Mouse (Mus musculus) hindbrain, embryonic 12.5 days (tissue): Measurements from ENCODE around the gene Slc28a1. TPM values are rescaled to one million over a fixed set of nuclear protein-coding genes. Genes with fewer than 3 reads are reported as not detected.
"Not testable (repeated sequence)": the region's sequence is repeated elsewhere in the genome, so short reads cannot be mapped to it uniquely, and the experiment has no call there.

Experiments
- ATAC-seq: fragments of 200-750 bp; cut with Nextera tagmentation; 2 replicates; pipeline ENCODE4 v1.8.0; 2017; ENCODE audit warnings: moderate TSS enrichment; ENCODE audit not compliant: low FRiP score
- H3K27ac ChIP-seq: fragments of 300-500 bp; sonication (generic); 2 replicates; pipeline ENCODE4 v1.5.1; 2016; ENCODE audit warnings: mild to moderate bottlenecking
- H3K27me3 ChIP-seq: fragments of 300-500 bp; sonication (generic); 2 replicates; pipeline ENCODE4 v1.6.1; 2016; ENCODE audit warnings: mild to moderate bottlenecking
- H3K36me3 ChIP-seq: fragments of 300-500 bp; sonication (generic); 2 replicates; pipeline ENCODE4 v1.6.1; 2016; ENCODE audit warnings: mild to moderate bottlenecking
- H3K4me1 ChIP-seq: fragments of 300-500 bp; sonication (generic); 2 replicates; pipeline ENCODE4 v1.6.1; 2016
- H3K4me2 ChIP-seq: fragments of 300-500 bp; sonication (generic); replicated peaks from 2 replicates; pipeline ENCODE4 v1.6.1; 2016; ENCODE audit warnings: mild to moderate bottlenecking
- H3K4me3 ChIP-seq: fragments of 300-500 bp; sonication (generic); 2 replicates; pipeline ENCODE4 v1.5.1; 2016; ENCODE audit warnings: mild to moderate bottlenecking
- H3K9ac ChIP-seq: fragments of 300-500 bp; sonication (generic); 2 replicates; pipeline ENCODE4 v1.6.1; 2016; ENCODE audit warnings: mild to moderate bottlenecking, moderate library complexity
- H3K9me3 ChIP-seq: fragments of 300-500 bp; sonication (generic); replicated peaks from 2 replicates; pipeline ENCODE4 v1.6.1; 2016; ENCODE audit warnings: mild to moderate bottlenecking
- WGBS: fragments of 180-500 bp; shearing (Covaris S2); methylation state at CpG from one replicate; pipeline ENCODE4 v1.1.7; 2016; 5-methylcytosine and 5-hydroxymethylcytosine counted together
- polyA plus RNA-seq: library from polyadenylated mRNA; unstranded; fragments of >200 nt; fragmentation: Nextera tagmentation; extraction: Ambion mirVana; gene quantifications from 2 replicates; pipeline ENCODE4 v1.2.1, GENCODE M21; 2016

The Slc28a1 gene
- polyA plus RNA-seq, 1 experiment from 2014 or later, result not detected

- no peak for ATAC-seq
- Histone ChIP-seq H3K4me2 (no peak overlapping the region), H3K4me1 (no peaks in the 10 kb centered on the region), H3K36me3 (no peaks in the 10 kb centered on the region), H3K9me3 (0 out of 2 replicates have a peak, but pooled peaks cover 6% of the 10 kb centered on the region), H3K27ac (no peak overlapping the region), H3K9ac (no peak overlapping the region), H3K27me3 (no peaks in the 10 kb centered on the region), H3K4me3 (no peak overlapping the region)
- WGBS, result 91% methylated on average over 11 of the region's 11 CpGs
Observed at GRCm38 (mm10) chr7:81149759-81150158, 35.2 kb downstream of the Slc28a1 start.

- Histone ChIP-seq H3K36me3 (no peaks in the 10 kb centered on the region), H3K27ac (no peak overlapping the region), H3K4me3 (no peak overlapping the region), H3K9me3 (0 out of 2 replicates have a peak, but pooled peaks cover 6% of the 10 kb centered on the region), H3K4me1 (no peaks in the 10 kb centered on the region), H3K4me2 (no peak overlapping the region), H3K9ac (no peak overlapping the region), H3K27me3 (no peaks in the 10 kb centered on the region)
- 93% methylated on average over 8 of the region's 8 CpGs for WGBS
- ATAC-seq, result no peak
Observed at GRCm38 (mm10) chr7:81151216-81151615, 36.6 kb downstream of the Slc28a1 start.

- 96% methylated on average over 10 of the region's 10 CpGs for WGBS
- no peak for ATAC-seq
Observed at GRCm38 (mm10) chr7:81152306-81152705, 37.7 kb downstream of the Slc28a1 start.

GRCm38 (mm10) chr7:81152826-81153225 is 38.2 kb downstream of the Slc28a1 start:
- no peak overlapping the region for H3K27ac ChIP-seq
- H3K36me3 ChIP-seq, result no peaks in the 10 kb centered on the region
- no peaks in the 10 kb centered on the region for H3K27me3 ChIP-seq
- 80% methylated on average over 7 of the region's 7 CpGs for WGBS
- H3K9ac ChIP-seq, result no peak overlapping the region
- no peak for ATAC-seq
- H3K4me1 ChIP-seq, result no peaks in the 10 kb centered on the region
- no peak overlapping the region for H3K4me3 ChIP-seq
- H3K4me2 ChIP-seq, result no peak overlapping the region
- H3K9me3 ChIP-seq, result 0 out of 2 replicates have a peak, but pooled peaks cover 6% of the 10 kb centered on the region

More at GRCm38 (mm10) chr7:81152306-81152705, 37.7 kb downstream of the Slc28a1 start:
- no peak overlapping the region for H3K4me2 ChIP-seq
- H3K27me3 ChIP-seq, result no peaks in the 10 kb centered on the region
- H3K27ac ChIP-seq, result no peak overlapping the region
- H3K9ac ChIP-seq, result no peak overlapping the region
- H3K4me3 ChIP-seq, result no peak overlapping the region
- no peaks in the 10 kb centered on the region for H3K4me1 ChIP-seq
- H3K36me3 ChIP-seq, result no peaks in the 10 kb centered on the region
- H3K9me3 ChIP-seq, result 0 out of 2 replicates have a peak, but pooled peaks cover 6% of the 10 kb centered on the region

GRCm38 (mm10) chr7:81153327-81153726 is 38.7 kb downstream of the Slc28a1 start:
- Histone ChIP-seq H3K4me3 (no peak overlapping the region), H3K9me3 (0 out of 2 replicates have a peak, but pooled peaks cover 6% of the 10 kb centered on the region), H3K36me3 (no peaks in the 10 kb centered on the region), H3K27ac (no peak overlapping the region), H3K27me3 (no peaks in the 10 kb centered on the region), H3K4me1 (no peaks in the 10 kb centered on the region), H3K4me2 (no peak overlapping the region), H3K9ac (no peak overlapping the region)
- no peak for ATAC-seq
- 84% methylated on average over 6 of the region's 6 CpGs for WGBS

GRCm38 (mm10) chr7:81154244-81154643 is 39.6 kb downstream of the Slc28a1 start:
- not testable (repeated sequence) for H3K4me3 ChIP-seq, H3K4me2 ChIP-seq, H3K9me3 ChIP-seq, H3K9ac ChIP-seq, H3K27me3 ChIP-seq, H3K4me1 ChIP-seq, H3K27ac ChIP-seq, ATAC-seq, H3K36me3 ChIP-seq

- Histone ChIP-seq H3K4me2 (no peak overlapping the region), H3K27me3 (no peaks in the 10 kb centered on the region), H3K9me3 (0 out of 2 replicates have a peak, but pooled peaks cover 6% of the 10 kb centered on the region), H3K36me3 (no peaks in the 10 kb centered on the region), H3K4me3 (no peak overlapping the region), H3K9ac (no peak overlapping the region), H3K27ac (no peak overlapping the region), H3K4me1 (no peaks in the 10 kb centered on the region)
- 0 out of 2 replicates have a peak, but pooled peaks have one; percentile 46 for ATAC-seq
- WGBS, result 6% methylated on average over 3 of the region's 3 CpGs
Observed at GRCm38 (mm10) chr7:81154960-81155359, 40.4 kb downstream of the Slc28a1 start.

GRCm38 (mm10) chr7:81158933-81159332 is 44.3 kb downstream of the Slc28a1 start:
- ATAC-seq, result no peak
- H3K4me2 ChIP-seq, result no peak overlapping the region
- no peak overlapping the region for H3K9ac ChIP-seq
- WGBS, result 81% methylated on average over 7 of the region's 7 CpGs
- no peaks in the 10 kb centered on the region for H3K36me3 ChIP-seq
- no peak overlapping the region for H3K27ac ChIP-seq
- H3K9me3 ChIP-seq, result no peaks in the 10 kb centered on the region
- H3K4me1 ChIP-seq, result no peaks in the 10 kb centered on the region
- no peak overlapping the region for H3K4me3 ChIP-seq
- no peaks in the 10 kb centered on the region for H3K27me3 ChIP-seq

GRCm38 (mm10) chr7:81161666-81162065 is 47.1 kb downstream of the Slc28a1 start:
- H3K4me2 ChIP-seq, result no peak overlapping the region
- no peak overlapping the region for H3K27ac ChIP-seq
- no peaks in the 10 kb centered on the region for H3K4me1 ChIP-seq
- WGBS, result 70% methylated on average over 9 of the region's 9 CpGs
- H3K27me3 ChIP-seq, result no peaks in the 10 kb centered on the region
- no peaks in the 10 kb centered on the region for H3K36me3 ChIP-seq
- no peak for ATAC-seq
- no peak overlapping the region for H3K4me3 ChIP-seq
- no peak overlapping the region for H3K9ac ChIP-seq
- H3K9me3 ChIP-seq, result no peaks in the 10 kb centered on the region

GRCm38 (mm10) chr7:81162345-81162744 is 47.7 kb downstream of the Slc28a1 start:
- ATAC-seq, result no peak
- H3K9ac ChIP-seq, result no peak overlapping the region
- WGBS, result 37% methylated on average over 4 of the region's 4 CpGs
- no peak overlapping the region for H3K27ac ChIP-seq
- H3K4me1 ChIP-seq, result no peaks in the 10 kb centered on the region
- H3K9me3 ChIP-seq, result no peaks in the 10 kb centered on the region
- no peak overlapping the region for H3K4me3 ChIP-seq
- H3K36me3 ChIP-seq, result no peaks in the 10 kb centered on the region
- H3K4me2 ChIP-seq, result no peak overlapping the region
- no peaks in the 10 kb centered on the region for H3K27me3 ChIP-seq

- Histone ChIP-seq H3K27ac (no peak overlapping the region), H3K9me3 (no peaks in the 10 kb centered on the region), H3K4me1 (no peaks in the 10 kb centered on the region), H3K9ac (no peak overlapping the region), H3K36me3 (no peaks in the 10 kb centered on the region), H3K27me3 (no peaks in the 10 kb centered on the region), H3K4me3 (no peak overlapping the region), H3K4me2 (no peak overlapping the region)
- no peak for ATAC-seq
- 70% methylated on average over 7 of the region's 7 CpGs for WGBS
Observed at GRCm38 (mm10) chr7:81164411-81164810, 49.8 kb downstream of the Slc28a1 start.

- H3K27me3 ChIP-seq, result no peaks in the 10 kb centered on the region
- H3K27ac ChIP-seq, result no peak overlapping the region
- 42% methylated on average over 3 of the region's 3 CpGs for WGBS
- H3K4me1 ChIP-seq, result no peaks in the 10 kb centered on the region
- no peak overlapping the region for H3K4me3 ChIP-seq
- H3K9me3 ChIP-seq, result no peaks in the 10 kb centered on the region
- no peaks in the 10 kb centered on the region for H3K36me3 ChIP-seq
- ATAC-seq, result no peak
- no peak overlapping the region for H3K4me2 ChIP-seq
- H3K9ac ChIP-seq, result no peak overlapping the region
Observed at GRCm38 (mm10) chr7:81167124-81167523, 52.5 kb downstream of the Slc28a1 start.

GRCm38 (mm10) chr7:81169351-81169750 is 54.8 kb downstream of the Slc28a1 start:
- Histone ChIP-seq H3K27me3 (no peaks in the 10 kb centered on the region), H3K27ac (no peak overlapping the region), H3K9me3 (0 out of 2 replicates have a peak, but pooled peaks cover 9% of the 10 kb centered on the region), H3K36me3 (no peaks in the 10 kb centered on the region), H3K4me1 (no peaks in the 10 kb centered on the region), H3K4me3 (no peak overlapping the region), H3K9ac (no peak overlapping the region), H3K4me2 (no peak overlapping the region)
- 82% methylated on average over 7 of the region's 7 CpGs for WGBS
- no peak for ATAC-seq
